Mouse (Mus musculus) erythroblast, embryonic 14.5 days (primary cell): ENCODE data around the gene Hs6st1.

Experiments used
- GATA1 ChIP-seq: IDR thresholded peaks from 2 replicates; pipeline ENCODE4 v1.6.1; 2012; ENCODE audit warnings: low read length, inconsistent platforms, mixed read lengths
- TAL1 ChIP-seq: IDR thresholded peaks from 3 replicates; pipeline ENCODE4 v1.6.1; 2012; ENCODE audit warnings: low read length, inconsistent platforms, mixed read lengths

GRCm38 (mm10) chr1:36059959-36060953, 7.9 kb upstream of the Hs6st1 start:
- TF ChIP-seq GATA1 (no peak), TAL1 (no peak)
